Comparison of ENCODE assay signal across 9 mouse cellular contexts in the genomic region with DNA sequence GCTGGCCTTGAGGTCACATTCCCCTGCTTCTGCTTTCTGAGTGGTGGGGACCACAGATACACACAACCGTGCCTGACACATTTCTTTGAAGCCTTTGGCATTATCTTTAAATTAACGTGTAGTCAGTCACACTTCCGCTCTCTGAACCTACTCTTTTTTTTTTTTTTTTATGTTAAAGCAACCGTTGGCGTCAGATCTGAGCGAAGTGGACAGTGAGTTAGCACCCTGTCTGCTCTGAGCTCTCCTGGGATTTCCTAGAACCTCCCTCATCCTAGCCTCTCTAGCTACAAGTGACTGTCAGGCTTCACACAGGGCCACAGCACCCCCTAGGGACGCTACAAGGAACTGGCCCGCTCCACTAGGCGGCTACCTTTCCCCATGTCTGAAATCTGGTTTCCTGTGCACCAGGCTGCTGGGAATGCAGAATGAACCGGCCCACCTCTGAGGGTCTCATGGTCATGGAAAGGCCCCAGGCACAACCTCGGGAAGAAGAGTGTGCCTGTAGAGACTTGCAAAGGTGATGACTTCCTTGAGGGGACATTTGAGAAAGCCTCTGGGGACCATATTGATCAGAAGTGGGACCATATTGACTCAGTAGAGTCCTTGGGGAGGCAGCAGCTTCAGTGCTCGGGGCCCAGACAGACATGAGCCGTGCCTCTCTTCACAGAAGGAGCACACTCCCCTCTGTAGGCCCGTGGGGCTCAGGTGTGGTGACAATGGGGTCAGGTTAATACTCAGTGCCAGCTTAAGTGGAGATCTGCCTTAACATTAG. TPM values are rescaled to one million over a fixed set of nuclear protein-coding genes. Genes with fewer than 3 reads are reported as not detected.
DNase-seq lines count a peak whose midpoint lies in the region; ATAC-seq lines count a peak whose summit lies in the region.
"Had no signal": no experiment of that assay in that cellular context is flagged by ENCODE, and none has a peak within 500 bp of the region (broad histone marks: within the 10 kb centered on the region; RNA-seq: fewer than 3 reads in every experiment).

No protein-coding gene starts in this region.

- no peak overlapping the region for H3K4me3 ChIP-seq in embryonic facial prominence, embryonic 10.5 days
- H3K4me3 ChIP-seq in liver, embryonic 16.5 days (ENCODE audit: low read depth, low read length): no peak overlapping the region
- H3K4me3 ChIP-seq: heart, embryonic 13.5 days had no signal

- peaks cover 29% of the 10 kb centered on the region for H3K4me1 ChIP-seq in embryonic facial prominence, embryonic 10.5 days
- peaks cover 4% of the 10 kb centered on the region for H3K4me1 ChIP-seq in liver, embryonic 16.5 days (ENCODE audit: control insufficient read depth, low read depth, low read length)

- DNase-seq in CD4-positive, CD25-positive, alpha-beta regulatory T cell, adult 2 months (ENCODE audit: low read depth, low spot score): peak; percentile 92
- peak; percentile 91 for DNase-seq in adrenal gland, postnatal 14 days
- DNase-seq in embryonic facial prominence, embryonic 10.5 days (ENCODE audit: low spot score): peak; percentile 81
- DNase-seq in heart, adult 9 months (ENCODE audit: low spot score in 2 of 2): peak; percentile 69 to 82
- DNase-seq in kidney, postnatal 10 days: peak; percentile 92
- peak; percentile 61 for DNase-seq in ovary, postnatal 10 days (ENCODE audit: low spot score)
- peak; percentile 86 for DNase-seq in thymus, postnatal 0 days (ENCODE audit: low spot score)

- no peak overlapping the region for H3K9ac ChIP-seq in liver, embryonic 16.5 days (ENCODE audit: low read depth, low read length)

- H3K4me2 ChIP-seq in liver, embryonic 16.5 days (ENCODE audit: low read depth, low read length): no peak overlapping the region
- H3K4me2 ChIP-seq: heart, embryonic 13.5 days had no signal

- H3K9me3 ChIP-seq in embryonic facial prominence, embryonic 10.5 days: no peaks in the 10 kb centered on the region
- H3K9me3 ChIP-seq in liver, embryonic 16.5 days (replicated peaks; ENCODE audit: control insufficient read depth, low read length): no peaks in the 10 kb centered on the region
- H3K9me3 ChIP-seq: heart, embryonic 13.5 days had no signal

- 26% methylated on average over 14 of the region's 14 CpGs for WGBS in embryonic facial prominence, embryonic 10.5 days
- 7% methylated on average over 14 of the region's 14 CpGs for WGBS in liver, embryonic 16.5 days (ENCODE audit: insufficient replicate concordance)

- H3K27ac ChIP-seq in embryonic facial prominence, embryonic 10.5 days (replicated peaks): no peak overlapping the region
- H3K27ac ChIP-seq in liver, embryonic 16.5 days (ENCODE audit: low read length): no peak overlapping the region
- H3K27ac ChIP-seq: heart, embryonic 13.5 days had no signal

- peak; percentile 36; the same call in 1 of the 2 replicates for ATAC-seq in liver, embryonic 16.5 days (ENCODE audit: low read depth)

- no peaks in the 10 kb centered on the region for H3K36me3 ChIP-seq in embryonic facial prominence, embryonic 10.5 days (replicated peaks)
- H3K36me3 ChIP-seq in liver, embryonic 16.5 days (ENCODE audit: control insufficient read depth, insufficient read depth): no peaks in the 10 kb centered on the region
- H3K36me3 ChIP-seq: heart, embryonic 13.5 days had no signal

- H3K27me3 ChIP-seq in embryonic facial prominence, embryonic 10.5 days (replicated peaks; ENCODE audit: low read depth, poor library complexity, severe bottlenecking): peaks cover 8% of the 10 kb centered on the region
- no peaks in the 10 kb centered on the region for H3K27me3 ChIP-seq in liver, embryonic 16.5 days (ENCODE audit: control insufficient read depth, insufficient read depth, low read depth, low read length)

RNA-seq across cellular contexts. Expression of a gene that starts 57.2 kb away (rescaled TPM):
- total RNA-seq in adrenal gland, postnatal 14 days (2021): 0.33 and 0.38 TPM in 2 replicates
- 0.09 and 0.21 TPM in 2 replicates for polyA plus RNA-seq in embryonic facial prominence, embryonic 10.5 days (2016; fragmentation: Nextera tagmentation; extraction: Ambion mirVana)
- polyA plus RNA-seq in liver, embryonic 16.5 days (2015; fragmentation: Nextera tagmentation; extraction: Ambion mirVana): 9.9 and 10.9 TPM in 2 replicates
- polyA plus RNA-seq in thymus, postnatal 0 days (2015; fragmentation: Nextera tagmentation; extraction: Ambion mirVana): 4.9 and 5.4 TPM in 2 replicates
